Comparison of ENCODE assay signal across 8 mouse cellular contexts in genomic region chr8:83898985-83899362, GRCm38 (mm10). TPM values are rescaled to one million over a fixed set of nuclear protein-coding genes. Genes with fewer than 3 reads are reported as not detected.
DNase-seq lines count a peak whose midpoint lies in the region; ATAC-seq lines count a peak whose summit lies in the region.

No protein-coding gene starts in this region.

- H3K4me3 ChIP-seq in forebrain, embryonic 13.5 days: peak overlapping the region; percentile 71

- peak overlapping the region; percentile 99 for H3K27ac ChIP-seq in forebrain, embryonic 13.5 days

- H3K9ac ChIP-seq in forebrain, embryonic 13.5 days: peak overlapping the region; percentile 92

- no peaks in the 10 kb centered on the region for H3K9me3 ChIP-seq in forebrain, embryonic 13.5 days (replicated peaks)

- peaks cover 47% of the 10 kb centered on the region for H3K4me1 ChIP-seq in forebrain, embryonic 13.5 days

- no peak for ATAC-seq in forebrain, embryonic 13.5 days
- peak; percentile 36 for ATAC-seq in inflammation-experienced regulatory T-cells, adult 6 months

- peak; percentile 63 to 70 for DNase-seq in left cerebral cortex, adult 18-20 months (ENCODE audit: low spot score in 2 of 2)
- no peak for DNase-seq in left cerebral cortex, adult 11 months (ENCODE audit: low spot score)
- peak; percentile 58 to 65 for DNase-seq in adrenal gland, postnatal 36 days
- peak; percentile 40 for DNase-seq in liver
- DNase-seq in naive thymus-derived CD4-positive, alpha-beta T cell, adult 2 months (ENCODE audit: low read depth): peak; percentile 72
- DNase-seq in thymus, postnatal 14 days: peak; percentile 40

- peak overlapping the region; percentile 77 for H3K4me2 ChIP-seq in forebrain, embryonic 13.5 days

- H3K27me3 ChIP-seq in forebrain, embryonic 13.5 days: peaks cover 21% of the 10 kb centered on the region

- no peaks in the 10 kb centered on the region for H3K36me3 ChIP-seq in forebrain, embryonic 13.5 days (ENCODE audit: poor library complexity, severe bottlenecking)

- WGBS in forebrain, embryonic 13.5 days: under 1% methylated on average over 13 of the region's 13 CpGs

RNA-seq across cellular contexts. Expression of gene Adgrl1, which starts 0.9 kb away (rescaled TPM):
- total RNA-seq in left cerebral cortex, adult 18-20 months (2021): 100 to 1,000 TPM; 348 to 367 TPM
- total RNA-seq in adrenal gland, postnatal 36 days (2021): 10 to 100 TPM; 62.4 to 73.4 TPM
- polyA plus RNA-seq in forebrain, embryonic 13.5 days (2015; fragmentation: Nextera tagmentation; extraction: Ambion mirVana): 32.8 and 38.5 TPM in 2 replicates
- polyA plus RNA-seq in inflammation-experienced regulatory T-cells, adult 6 months (2017; shearing (Covaris generic)): 10 to 100 TPM in 2 of 3 experiments, 1 to 10 TPM in 1; 5.1 to 13.8 (median 11.3) TPM

RNA-seq across cellular contexts. Expression of gene Gm10644, which starts 56.0 kb away (rescaled TPM):
- under 1 TPM; 0.53 to 0.66 TPM for total RNA-seq in left cerebral cortex, adult 18-20 months (2021)
- 1 to 10 TPM in 1 of 2 experiments, under 1 TPM in 1; 0.46 to 1.9 TPM for total RNA-seq in adrenal gland, postnatal 36 days (2021)
- polyA plus RNA-seq in forebrain, embryonic 13.5 days (2015; fragmentation: Nextera tagmentation; extraction: Ambion mirVana): 0.67 and 0.98 TPM in 2 replicates
- 1 to 10 TPM in 1 of 3 experiments, under 1 TPM in 2; 0.16 to 1.5 (median 0.52) TPM for polyA plus RNA-seq in inflammation-experienced regulatory T-cells, adult 6 months (2017; shearing (Covaris generic))

RNA-seq across cellular contexts. Expression of gene Asf1b, which starts 56.3 kb away (rescaled TPM):
- total RNA-seq in left cerebral cortex, adult 18-20 months (2021): under 1 TPM; 0.37 to 0.42 TPM
- total RNA-seq in adrenal gland, postnatal 36 days (2021): 1 to 10 TPM; 3.4 to 4.5 TPM
- 44.0 and 44.9 TPM in 2 replicates for polyA plus RNA-seq in forebrain, embryonic 13.5 days (2015; fragmentation: Nextera tagmentation; extraction: Ambion mirVana)
- polyA plus RNA-seq in inflammation-experienced regulatory T-cells, adult 6 months (2017; shearing (Covaris generic)): 100 to 1,000 TPM in 1 of 3 experiments, 10 to 100 TPM in 2; 26.0 to 159 (median 26.4) TPM

Comparison
In these comparisons a context has a peak if more than half of its experiments do, and no peak if none do; other contexts are left out.
1. RNA of gene Adgrl1, which starts 0.9 kb away (total RNA-seq): 348 to 367 TPM in left cerebral cortex, adult 18-20 months; 62.4 to 73.4 TPM in adrenal gland, postnatal 36 days; every median in the first group is over 4 times any median in the second.